Mouse (Mus musculus): ENCODE results near the gene Nos1ap. TPM values are rescaled to one million over a fixed set of nuclear protein-coding genes. Genes with fewer than 3 reads are reported as not detected.

Gene Nos1ap
- total RNA-seq, 4 experiments from 2014 or later = 0.35 to 1.0 (median 0.60) TPM

DNA sequence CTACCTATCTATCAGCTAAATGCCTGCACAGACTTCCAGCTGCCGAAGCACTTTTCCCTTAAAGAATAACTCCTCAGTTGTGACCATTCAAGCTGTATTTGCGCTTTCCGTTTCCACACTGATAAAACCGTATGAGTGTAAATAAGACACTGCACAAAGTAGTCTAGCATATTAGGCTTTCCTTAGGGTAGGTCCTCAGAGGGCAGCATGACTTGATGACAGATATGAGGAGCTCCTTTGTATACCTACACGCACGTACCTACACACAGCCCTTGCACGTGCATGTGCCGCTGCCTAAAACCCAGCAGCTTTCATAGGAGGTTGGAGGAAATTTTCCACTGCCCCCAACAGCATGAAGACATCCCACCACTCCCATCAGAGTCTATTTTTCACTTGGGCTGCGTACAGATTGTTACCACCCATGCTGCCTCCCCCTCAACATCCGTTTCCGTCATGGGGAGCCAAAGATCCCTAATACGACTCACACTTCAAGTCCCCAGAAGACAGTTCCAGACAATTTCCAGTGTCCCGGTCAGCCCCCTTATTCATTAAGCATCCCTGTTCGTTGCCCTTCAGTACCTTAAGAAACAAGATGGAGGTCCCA is 41.4 kb downstream of the Nos1ap start:
- DNase-seq (ENCODE audit: low spot score in 2 of 2) = no peak

DNA sequence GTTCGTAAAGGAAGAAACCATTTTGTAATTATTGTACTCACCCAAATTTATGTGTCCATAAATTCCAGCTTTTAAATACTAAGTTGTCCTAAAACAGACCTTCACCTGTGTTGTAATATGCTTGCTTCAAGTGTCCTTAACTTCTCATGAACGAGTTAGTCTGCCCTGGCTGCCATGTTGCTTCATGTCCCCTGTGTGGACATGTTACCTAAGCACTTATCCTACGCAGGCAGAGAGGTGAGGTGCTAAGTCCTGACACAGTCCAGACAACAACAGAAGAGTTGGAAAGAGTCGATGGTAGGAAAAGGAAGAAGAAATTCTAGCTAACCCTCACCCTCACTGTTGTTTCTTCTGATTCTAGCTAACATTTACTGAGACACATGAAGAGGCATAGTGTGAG is 43.4 kb downstream of the Nos1ap start:
- DNase-seq (ENCODE audit: low spot score in 2 of 2) = no peak

GRCm38 (mm10) chr1:170545286-170545685 is 44.4 kb downstream of the Nos1ap start:
- DNase-seq (ENCODE audit: low spot score in 2 of 2) = no peak

- no peak for DNase-seq (ENCODE audit: low spot score in 2 of 2)
These were observed 50.2 kb downstream of the Nos1ap start for GRCm38 (mm10) chr1:170539507-170539906.

DNA sequence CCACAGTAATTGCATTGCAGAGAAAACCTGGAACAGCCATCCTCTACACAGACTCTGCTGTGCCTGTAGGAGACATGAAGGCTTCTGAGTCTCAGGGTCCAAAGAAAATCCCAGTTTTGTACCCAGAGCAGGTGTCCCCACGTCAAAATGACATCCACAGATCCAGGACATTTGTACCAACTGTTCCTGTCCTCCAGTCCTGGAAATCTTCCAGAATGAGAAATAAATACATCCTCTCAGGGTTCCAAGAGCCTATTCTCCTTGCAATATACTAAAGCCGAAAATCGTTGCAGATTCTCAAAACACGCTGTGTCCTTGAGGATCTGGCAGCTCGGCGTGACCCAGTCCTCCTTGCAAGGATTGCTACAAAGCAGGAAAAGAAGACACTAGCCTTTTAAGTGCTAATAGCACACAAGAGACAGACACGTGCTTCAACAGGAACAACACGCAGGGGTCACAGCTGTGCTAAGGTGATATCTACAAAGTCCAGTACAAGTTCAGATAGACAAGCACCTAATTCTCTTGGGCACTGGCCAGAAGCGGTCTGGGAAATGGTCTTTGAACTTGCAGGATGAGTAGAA is 51.1 kb downstream of the Nos1ap start:
- no peak for DNase-seq (ENCODE audit: low spot score in 2 of 2)

GRCm38 (mm10) chr1:170536344-170536743 is 53.3 kb downstream of the Nos1ap start:
- no peak for DNase-seq (ENCODE audit: low spot score in 2 of 2)

GRCm38 (mm10) chr1:170535221-170535620 is 54.4 kb downstream of the Nos1ap start:
- DNase-seq (ENCODE audit: low spot score in 2 of 2) = no peak

- no peak for DNase-seq (ENCODE audit: low spot score in 2 of 2)
These were observed 58.4 kb downstream of the Nos1ap start for GRCm38 (mm10) chr1:170531286-170531685.

DNA sequence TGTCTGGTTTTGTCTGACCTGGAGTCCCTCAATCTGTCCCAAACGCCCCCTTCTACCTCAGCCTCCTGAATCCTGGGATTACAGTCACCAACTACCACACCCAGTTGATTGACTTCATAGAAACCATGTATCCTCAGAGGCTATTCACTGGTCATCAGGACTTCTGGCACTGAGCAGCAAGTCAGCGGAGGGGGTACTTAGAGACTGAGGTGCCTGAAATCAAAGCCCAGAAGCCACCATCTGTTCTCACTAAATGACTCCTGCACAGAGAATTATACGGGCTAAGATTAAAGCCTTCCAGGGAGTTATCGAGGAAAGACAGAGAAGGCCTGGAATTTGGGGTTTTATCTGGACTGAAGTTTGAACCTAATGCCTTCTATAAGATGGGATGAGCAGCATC is 59.2 kb downstream of the Nos1ap start:
- no peak for DNase-seq (ENCODE audit: low spot score in 2 of 2)

DNA sequence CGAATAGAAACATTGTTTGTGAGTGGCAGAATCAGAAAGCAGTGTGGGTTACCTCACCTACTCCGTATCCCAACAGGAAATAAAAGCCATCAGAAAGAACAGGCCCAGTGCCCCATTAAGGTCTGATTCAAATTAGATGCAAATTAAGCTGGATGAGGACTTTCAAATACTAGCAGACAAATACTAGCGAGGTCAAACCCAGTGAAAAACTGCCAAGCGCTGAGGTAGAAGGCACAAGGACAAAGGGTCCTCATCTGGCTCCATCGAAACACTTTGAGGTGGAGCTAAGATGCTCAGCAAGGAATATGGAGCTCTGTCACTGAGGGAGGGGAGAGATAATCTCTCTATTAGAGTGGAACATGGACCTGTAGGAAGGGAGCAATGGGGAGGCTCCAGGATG is 66.8 kb downstream of the Nos1ap start:
- no peak for DNase-seq (ENCODE audit: low spot score in 2 of 2)

DNA sequence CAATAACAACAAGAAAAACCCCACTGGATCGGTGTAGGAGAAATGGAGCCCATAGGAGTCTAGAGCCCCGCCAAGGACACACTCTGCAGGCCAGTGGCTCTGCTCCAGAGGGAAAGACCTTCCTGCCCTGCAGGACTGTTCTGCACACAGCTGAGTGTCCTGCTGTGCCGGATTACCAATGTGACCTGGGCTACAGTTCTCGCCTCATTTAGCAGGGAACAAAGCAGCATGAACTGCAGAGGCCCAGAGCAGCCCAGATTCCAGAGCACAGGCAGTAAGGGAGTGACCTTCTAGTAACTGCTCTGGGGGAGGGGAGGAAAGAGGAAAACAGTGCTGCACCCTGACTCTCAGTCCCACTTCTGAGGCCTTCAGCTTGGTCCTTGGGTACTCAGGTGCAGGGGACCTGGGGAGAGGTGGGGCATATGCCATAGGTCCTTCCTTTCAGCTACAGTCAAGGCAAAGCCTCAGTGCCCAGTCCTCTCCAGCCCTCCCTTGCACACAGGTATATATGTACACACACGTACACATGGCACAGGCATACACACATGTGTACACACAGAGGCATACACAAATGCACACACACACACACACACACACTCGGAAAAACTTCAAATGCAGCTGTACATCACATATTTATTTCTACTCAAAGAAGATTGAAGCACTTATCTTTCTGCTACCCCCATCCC is 68.0 kb downstream of the Nos1ap start:
- no peak for DNase-seq (ENCODE audit: low spot score in 2 of 2)

DNA sequence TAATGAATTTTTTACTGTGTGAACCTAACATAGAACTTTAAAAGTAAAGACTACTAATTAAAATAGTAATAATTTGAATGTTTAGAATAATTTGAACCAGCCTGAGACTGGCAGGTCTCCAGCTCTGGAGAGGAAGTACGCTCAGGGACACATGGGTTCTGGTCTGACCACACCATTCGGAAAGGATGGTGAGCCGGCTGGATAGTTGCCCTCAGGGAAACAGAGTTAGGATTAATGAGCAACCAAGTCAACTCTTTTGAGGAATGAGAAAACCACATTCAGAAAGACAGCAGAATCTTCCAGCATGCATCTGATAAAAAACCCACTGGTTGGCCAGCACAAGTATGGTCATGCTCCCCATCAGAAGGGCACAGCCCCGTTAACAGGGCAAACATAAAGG is 69.5 kb downstream of the Nos1ap start:
- no peak for DNase-seq (ENCODE audit: low spot score in 2 of 2)

DNA sequence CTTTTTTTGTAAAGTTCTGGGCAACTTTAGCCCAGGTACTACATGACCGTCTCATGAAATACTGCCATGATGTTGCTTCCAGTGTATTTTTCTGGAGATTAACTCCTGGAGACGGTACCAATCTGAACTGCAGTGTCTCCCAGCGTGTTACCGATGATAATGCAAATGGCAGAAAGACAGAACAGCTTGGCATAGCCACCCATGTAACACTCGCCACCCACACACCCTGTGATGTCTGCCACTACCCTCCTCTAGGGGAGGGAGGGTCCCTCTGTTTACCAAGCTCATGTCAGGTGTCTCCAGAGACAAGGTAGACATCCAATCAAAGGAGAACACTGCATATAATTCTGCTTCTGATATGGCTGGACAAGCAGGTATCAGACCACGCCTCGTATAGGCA is 70.0 kb downstream of the Nos1ap start:
- DNase-seq (ENCODE audit: low spot score in 2 of 2) = no peak

DNA sequence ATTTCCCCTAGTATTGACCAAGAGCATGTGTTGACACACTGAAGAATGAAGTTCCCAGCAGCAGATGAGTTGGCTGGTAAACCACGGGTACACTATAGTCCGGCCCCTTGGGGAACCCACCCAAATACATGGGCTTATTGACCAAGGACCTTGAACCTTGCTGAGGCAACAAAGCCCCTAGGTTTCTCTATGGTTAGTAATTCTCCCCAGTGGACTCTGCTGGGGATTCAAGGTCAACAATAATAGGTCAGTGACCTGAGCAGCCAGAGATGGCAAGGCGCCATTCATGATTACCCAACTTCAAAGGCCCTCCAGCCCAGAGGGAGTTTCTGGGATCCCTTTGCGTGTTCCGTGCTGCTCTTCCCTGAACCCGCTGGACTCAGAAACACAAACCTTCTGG is 73.5 kb downstream of the Nos1ap start:
- DNase-seq (ENCODE audit: low spot score in 2 of 2) = no peak

DNA sequence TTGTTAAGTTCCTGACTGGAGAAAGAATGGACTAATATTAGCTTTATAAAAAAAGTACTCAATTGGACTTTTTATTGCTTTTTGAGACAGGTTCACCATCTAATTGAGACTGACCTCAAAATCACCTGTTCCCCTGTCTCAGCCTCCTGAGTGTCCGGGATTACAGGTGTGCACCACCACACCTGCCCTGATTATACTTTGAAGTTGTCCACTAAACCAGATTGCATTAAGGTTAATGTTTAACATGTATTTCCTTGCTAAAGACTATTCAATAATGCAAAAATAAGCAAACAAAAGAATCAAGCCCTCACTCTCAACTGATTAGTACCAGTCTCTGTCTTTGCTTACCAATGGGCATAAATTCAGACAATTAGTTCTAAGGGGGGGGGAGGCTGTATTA is 74.2 kb downstream of the Nos1ap start:
- no peak for DNase-seq (ENCODE audit: low spot score in 2 of 2)

- DNase-seq (ENCODE audit: low spot score in 2 of 2) = no peak
These were observed 75.4 kb downstream of the Nos1ap start for GRCm38 (mm10) chr1:170514226-170514625.

GRCm38 (mm10) chr1:170512429-170513097 is 77.1 kb downstream of the Nos1ap start:
- DNase-seq (ENCODE audit: low spot score in 2 of 2) = no peak

DNA sequence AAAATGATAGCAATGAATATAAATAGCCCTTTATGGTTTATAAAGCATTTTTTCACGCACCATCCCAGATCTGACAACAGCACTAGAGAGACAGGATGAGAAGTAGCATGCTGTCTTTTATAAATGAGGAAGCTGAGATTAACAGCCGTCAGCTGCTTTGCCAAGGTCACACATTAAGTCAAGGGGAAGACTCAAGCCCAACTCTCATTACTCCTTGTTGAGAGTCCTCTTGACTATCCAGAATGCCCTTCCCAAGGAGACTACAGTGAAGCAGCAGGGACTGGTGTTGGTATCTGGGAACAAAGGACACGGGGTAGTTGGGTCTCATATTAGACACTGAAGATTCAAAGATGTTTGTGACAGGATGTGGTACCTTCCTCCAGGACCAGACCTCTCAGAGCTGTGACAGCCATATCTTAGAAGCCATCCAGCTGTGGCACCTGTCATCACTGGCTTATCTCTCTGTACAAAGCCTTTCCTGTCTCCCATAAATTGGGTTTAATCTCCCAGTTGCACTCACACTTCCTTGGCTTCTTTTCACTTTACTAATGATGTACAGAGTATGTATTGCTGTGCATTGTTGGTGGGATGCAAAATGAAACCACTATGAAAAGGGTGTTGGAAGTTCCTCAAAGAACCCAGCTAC is 78.9 kb downstream of the Nos1ap start:
- DNase-seq (ENCODE audit: low spot score in 2 of 2) = no peak

GRCm38 (mm10) chr1:170506309-170506708 is 83.4 kb downstream of the Nos1ap start:
- DNase-seq (ENCODE audit: low spot score in 2 of 2) = no peak

DNA sequence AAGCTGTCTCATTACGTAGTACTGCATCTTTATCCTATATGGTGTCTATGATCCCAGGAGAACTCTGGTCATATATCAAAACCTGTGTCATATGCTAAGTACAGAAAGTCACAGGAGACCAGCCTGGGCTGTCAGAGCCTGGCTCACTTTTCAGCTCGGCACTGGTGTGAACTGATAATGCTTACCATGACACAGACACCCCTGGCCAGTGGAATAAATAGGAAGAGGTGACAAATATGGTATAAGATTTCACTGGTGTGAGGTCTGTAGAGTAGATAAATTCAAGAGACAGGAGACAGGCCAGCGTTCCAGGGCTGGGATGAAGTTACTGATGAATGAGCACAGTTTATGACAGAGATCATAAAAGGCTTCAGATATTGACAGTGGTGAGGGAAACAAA is 84.6 kb downstream of the Nos1ap start:
- DNase-seq (ENCODE audit: low spot score in 2 of 2) = no peak

- no peak for DNase-seq (ENCODE audit: low spot score in 2 of 2)
These were observed 85.3 kb downstream of the Nos1ap start for GRCm38 (mm10) chr1:170504378-170504777.

DNA sequence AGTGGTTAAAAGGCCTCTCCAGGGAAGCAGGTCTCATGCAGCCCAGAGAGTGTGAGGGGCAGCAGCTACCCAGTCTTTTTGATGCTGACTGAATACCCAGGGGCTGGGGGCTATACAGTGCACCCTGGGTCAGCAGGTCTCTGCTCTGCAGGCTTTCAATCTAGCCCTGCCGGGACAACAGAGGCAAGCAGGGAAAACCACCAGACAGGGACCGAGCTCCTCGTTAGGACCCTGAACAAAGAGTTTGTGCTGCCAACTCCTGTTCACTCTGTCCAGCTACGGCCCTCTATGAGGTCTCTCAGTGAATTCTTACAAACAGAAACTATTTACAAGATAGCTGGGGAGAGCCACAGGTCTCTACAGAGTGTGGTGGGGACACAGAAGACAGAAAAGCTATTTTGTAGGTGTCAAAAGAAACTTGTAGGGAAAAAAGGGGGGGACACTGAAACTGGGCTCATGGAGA is 86.4 kb downstream of the Nos1ap start:
- no peak for DNase-seq (ENCODE audit: low spot score in 2 of 2)

Data from gastrocnemius, adult 8-10 months (tissue).